Mouse (Mus musculus) large intestine, adult 2 months (tissue): ENCODE data around the gene Arrb1. TPM values are rescaled to one million over a fixed set of nuclear protein-coding genes. Genes with fewer than 3 reads are reported as not detected.
"Not testable (repeated sequence)": the region's sequence is repeated elsewhere in the genome, so short reads cannot be mapped to it uniquely, and the experiment has no call there.

ENCODE experiments used
- DNase-seq: peaks from one replicate; pipeline ENCODE4 v3.0.0-alpha.2; 2012; ENCODE audit warnings: low read depth, low spot score
- WGBS: fragments of 180-500 bp; shearing (Covaris S2); methylation state at CpG from one replicate; pipeline ENCODE4 v1.1.7; 2018; 5-methylcytosine and 5-hydroxymethylcytosine counted together
- polyA plus RNA-seq: library from polyadenylated mRNA; depleted of rRNA; stranded (reverse); fragments of >200 nt; gene quantifications from 2 replicates; pipeline ENCODE4 v1.2.3, GENCODE M21; 2012; rRNA removed

Gene Arrb1
- 59.2 and 113 TPM in 2 replicates for polyA plus RNA-seq

GRCm38 (mm10) chr7:99534901-99535735 lies at the start of gene Arrb1:
TSS of gene Arrb1 (plus strand) at chr7:99535466.
- WGBS = under 1% methylated on average over 66 of the region's 68 CpGs

DNA sequence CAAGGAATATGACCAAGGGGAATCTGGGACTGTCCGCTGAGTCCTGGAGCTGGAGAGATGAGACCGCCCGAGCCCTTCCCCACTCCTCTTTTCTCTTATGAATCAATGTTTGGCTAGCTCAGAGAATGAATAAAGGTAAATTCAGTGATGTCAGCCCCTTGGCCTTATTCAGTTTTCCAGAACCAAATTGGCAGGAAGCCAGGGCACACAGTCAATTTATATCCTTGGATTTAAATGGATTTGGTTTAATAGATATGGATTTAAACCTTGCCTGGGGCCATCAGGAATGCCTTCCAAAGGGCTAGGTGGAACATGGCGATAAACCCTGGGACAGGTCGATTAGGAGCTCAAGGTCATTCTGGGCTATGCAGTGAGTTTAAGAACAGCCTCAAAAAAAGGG lies 45.6 kb upstream of the Arrb1 start:
- 70% methylated on average over 5 of the region's 5 CpGs for WGBS
- no peak for DNase-seq

More at GRCm38 (mm10) chr7:99534901-99535735, at the start of gene Arrb1:
- DNase-seq = no peak

DNA sequence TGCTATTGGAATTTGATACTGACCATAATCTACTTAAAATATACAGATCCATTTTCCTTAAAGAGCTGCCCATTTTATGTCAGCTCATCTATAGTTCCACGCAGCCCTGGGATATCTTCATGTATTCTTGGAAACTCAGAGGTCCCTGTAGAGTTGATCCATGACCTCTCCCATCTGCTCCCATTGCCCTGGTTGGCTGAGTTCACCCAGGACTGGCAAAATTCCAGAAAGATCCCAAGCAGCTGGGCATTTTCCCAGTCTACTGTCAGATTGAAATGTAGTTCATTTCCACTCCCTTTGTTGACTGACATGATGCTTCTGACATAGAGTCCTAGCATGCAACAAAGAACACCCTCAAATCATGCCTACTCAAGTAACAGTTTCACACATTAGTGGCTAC lies 36.1 kb upstream of the Arrb1 start:
- 64% methylated on average over 1 of the region's 1 CpGs for WGBS
- no peak for DNase-seq

DNA sequence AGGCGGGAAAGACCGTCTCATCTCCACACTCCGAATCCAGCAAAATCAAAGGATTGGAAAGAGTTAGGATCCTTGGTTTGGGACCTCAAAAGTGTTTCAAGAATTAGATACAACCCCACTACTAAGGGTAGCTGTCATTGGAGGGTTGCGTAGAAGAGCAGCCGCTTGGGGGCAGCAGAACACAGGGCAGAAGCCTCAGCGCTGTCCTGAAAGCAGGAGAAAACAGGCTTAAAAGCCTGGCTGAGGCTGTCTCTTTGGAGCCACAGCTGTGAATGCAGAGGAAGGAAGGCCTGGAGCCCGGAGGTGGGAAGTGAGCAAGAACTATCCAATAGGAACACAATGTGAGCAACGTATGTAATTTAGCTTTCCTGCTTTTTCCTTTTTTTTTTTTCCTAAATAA lies 35.1 kb upstream of the Arrb1 start:
- no peak for DNase-seq
- WGBS = 6% methylated on average over 8 of the region's 8 CpGs

GRCm38 (mm10) chr7:99500655-99501054 lies 34.6 kb upstream of the Arrb1 start:
- no peak for DNase-seq
- WGBS = 59% methylated on average over 5 of the region's 5 CpGs

- 69% methylated on average over 1 of the region's 1 CpGs for WGBS
- no peak for DNase-seq
Observed at GRCm38 (mm10) chr7:99501148-99501547, 34.1 kb upstream of the Arrb1 start.

- DNase-seq = no peak
Observed at GRCm38 (mm10) chr7:99504556-99504955, 30.7 kb upstream of the Arrb1 start.

DNA sequence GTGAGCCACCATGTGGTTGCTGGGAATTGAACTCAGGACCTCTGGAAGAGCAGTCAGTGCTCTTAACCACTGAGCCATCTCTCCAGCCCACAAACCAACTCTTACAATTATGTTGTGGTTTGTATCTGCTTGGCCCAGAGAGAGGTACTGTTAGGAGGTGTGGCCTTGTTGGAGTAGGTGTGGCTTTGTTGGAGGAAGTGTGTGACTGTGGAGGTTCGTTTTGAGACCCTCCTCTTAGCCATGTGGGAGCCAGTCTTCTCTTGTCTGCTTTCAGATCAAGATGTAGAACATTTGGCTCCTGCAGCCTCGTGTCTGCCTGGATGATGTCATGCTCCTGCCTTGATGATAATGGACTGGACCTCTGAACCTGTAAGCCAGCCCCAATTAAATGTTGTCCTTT lies 27.1 kb upstream of the Arrb1 start:
- not testable (repeated sequence) for DNase-seq
- WGBS = 13% methylated on average over 2 of the region's 2 CpGs

GRCm38 (mm10) chr7:99510087-99510501 lies 25.2 kb upstream of the Arrb1 start:
- no peak for DNase-seq
- 11% methylated on average over 8 of the region's 8 CpGs for WGBS

- no peak for DNase-seq
- 87% methylated on average over 9 of the region's 9 CpGs for WGBS
Observed at GRCm38 (mm10) chr7:99516092-99516813, 19.0 kb upstream of the Arrb1 start.

DNA sequence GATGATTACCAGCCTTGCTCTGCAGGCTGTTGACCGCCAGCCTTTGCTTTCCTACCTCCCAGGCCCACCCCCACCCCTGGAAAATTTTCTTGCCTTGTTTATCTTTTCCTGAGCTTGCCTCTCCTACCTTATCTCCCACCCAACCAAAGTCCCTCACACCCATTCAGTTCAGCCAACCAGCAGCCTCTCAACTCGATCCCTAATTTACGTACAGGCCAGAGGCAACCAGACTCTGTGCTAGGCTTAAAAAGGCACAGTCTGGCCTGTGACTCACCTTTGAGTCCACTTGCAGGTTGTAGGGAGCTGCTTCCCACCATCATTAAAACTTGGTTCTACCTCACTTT lies 18.5 kb upstream of the Arrb1 start:
- DNase-seq = no peak

DNA sequence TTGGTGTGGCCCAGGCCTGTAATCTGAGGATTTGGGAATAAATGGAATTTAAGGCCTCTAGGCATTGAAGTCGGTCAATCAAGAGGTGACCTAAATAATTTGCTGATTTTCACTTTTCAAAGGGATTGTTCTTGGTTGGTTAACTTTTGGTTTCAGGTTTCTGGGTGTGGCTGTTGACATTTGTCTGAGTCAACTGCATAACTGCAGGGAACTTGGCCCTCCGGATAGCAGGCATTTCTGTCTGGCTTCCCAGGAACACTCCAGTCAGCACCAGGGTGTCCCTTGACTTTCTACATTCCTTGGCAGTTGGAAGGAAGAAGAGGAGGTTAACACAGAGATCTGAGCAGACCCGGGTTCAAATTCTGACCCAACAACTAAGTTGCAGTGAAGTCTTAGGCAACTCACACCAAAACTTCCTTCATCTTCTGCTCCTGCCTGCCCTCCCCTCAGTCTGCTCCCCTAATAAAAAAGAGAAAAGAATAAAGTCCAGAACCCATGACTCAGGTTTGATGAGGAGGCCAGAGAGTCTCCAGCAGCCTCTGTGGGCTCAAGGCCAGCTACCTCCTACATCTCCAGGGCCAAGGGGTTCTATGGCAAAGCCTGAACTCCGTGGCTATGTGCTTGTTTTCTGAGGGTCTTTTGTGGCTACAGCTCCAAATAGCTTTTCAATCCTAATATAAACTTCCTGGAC lies 16.2 kb upstream of the Arrb1 start:
- 21% methylated on average over 4 of the region's 4 CpGs for WGBS
- DNase-seq = no peak

More for the DNA sequence above, 18.5 kb upstream of the Arrb1 start:
- WGBS = 76% methylated on average over 3 of the region's 3 CpGs

- WGBS = 17% methylated on average over 8 of the region's 8 CpGs
- DNase-seq = no peak
Observed at GRCm38 (mm10) chr7:99523121-99523520, 12.1 kb upstream of the Arrb1 start.

DNA sequence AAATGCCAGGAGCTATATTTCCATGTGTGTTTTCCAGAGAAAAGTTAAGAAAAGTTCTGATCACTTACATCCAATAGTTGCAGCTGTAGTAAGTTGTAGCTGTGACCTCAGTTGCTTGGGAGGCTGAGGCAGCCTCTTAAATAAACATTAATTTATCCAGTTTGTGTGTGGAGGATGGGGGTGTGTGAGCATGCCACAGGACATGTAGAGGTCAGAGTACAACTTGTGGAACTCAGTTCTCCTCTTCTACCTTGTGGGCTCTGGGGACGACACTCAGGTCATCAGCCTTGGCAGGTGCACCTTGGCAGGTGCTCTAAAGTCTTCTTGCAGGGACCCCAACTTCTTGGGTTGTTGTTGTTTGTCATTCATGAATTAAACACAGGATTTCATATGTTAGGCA lies 11.4 kb upstream of the Arrb1 start:
- WGBS = 55% methylated on average over 1 of the region's 1 CpGs

DNA sequence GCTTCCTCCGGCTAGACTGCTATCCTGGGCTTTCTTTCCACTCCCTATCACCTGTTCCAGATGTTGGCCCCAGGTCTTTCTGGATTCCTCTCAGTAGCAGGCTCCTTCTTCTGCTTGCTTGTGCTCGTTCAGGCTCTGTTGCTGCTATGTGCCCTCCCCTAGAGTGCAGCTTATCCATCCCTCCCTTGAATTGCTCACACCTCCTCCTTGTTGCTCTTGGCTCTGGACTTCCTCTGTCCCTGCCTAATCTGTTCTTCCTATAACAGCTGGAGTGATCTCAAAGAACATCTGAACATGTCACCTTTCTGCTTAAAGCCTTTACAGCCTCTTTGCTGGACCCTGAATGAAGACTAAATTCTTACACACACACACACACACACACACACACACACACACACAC lies 6.7 kb upstream of the Arrb1 start:
- no peak for DNase-seq
- WGBS = 49% methylated on average over 2 of the region's 2 CpGs

More for the DNA sequence above, 11.4 kb upstream of the Arrb1 start:
- no peak for DNase-seq

DNA sequence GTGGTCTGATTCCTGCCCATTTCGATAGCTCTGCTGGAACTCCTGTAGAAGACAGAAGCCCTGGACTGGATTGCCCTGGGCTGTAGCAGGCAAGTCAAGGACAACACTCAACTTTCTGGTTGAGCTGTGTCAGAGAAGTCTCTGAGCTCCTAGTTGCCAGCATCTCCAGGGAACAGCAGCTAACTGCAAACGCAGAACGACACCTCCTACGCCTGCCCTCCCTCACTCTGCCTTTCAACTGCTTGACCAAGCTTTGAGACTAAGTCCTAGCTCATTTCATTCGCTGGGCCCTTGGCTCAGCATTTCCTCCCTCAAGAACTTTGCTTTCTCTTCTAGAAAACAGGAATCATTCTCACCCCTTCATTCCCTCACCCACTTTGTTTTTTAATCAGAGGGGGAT lies 5.9 kb upstream of the Arrb1 start:
- no peak for DNase-seq
- WGBS = 75% methylated on average over 5 of the region's 5 CpGs

DNA sequence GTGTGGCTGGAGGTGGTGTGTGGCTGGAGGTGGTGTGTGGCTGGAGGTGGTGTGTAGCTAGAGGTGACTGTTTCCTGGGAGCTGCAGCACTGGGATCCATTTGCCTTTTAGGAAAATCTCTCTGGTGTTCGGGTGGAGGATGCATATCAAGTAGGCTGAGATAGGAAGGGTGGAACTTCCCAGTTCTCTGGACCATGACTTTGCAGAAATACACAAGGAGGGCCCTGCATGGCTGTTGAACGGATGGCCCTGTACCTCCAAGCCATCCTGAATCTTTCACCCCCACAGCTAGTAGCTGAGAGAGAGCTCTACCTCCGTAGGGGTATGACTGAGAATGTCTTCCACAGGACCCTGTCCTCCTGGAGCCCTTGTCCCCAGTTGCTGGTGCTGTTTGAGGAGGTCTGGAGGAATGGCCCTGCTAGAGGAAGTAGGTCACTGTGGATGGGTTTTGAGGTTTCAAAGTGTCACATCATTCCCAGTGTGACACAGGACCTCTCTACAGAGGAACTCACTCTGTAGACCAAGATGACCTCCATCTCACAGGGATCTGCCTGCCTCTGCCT lies 3.8 kb upstream of the Arrb1 start:
- WGBS = 70% methylated on average over 3 of the region's 3 CpGs
- DNase-seq = no peak

DNA sequence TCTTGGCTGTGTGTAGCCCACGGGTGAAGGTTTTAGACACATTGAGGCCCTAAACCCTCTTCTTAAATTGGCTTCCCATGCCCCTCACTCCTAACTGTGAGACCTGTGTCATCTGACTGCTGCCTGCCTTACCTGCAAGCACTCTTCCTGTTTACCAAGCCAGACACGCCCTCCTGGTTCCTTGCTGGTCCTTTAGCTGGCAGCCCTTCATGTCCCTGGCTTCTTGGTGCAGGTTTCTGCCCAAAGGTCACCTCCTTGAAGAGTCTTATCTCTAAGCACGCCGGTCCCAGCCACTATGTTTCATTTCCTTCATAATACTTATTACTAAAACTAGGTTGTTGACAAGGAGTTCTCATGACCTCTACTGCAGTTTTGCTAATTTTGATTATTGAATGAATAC lies 2.7 kb upstream of the Arrb1 start:
- WGBS = 28% methylated on average over 4 of the region's 4 CpGs
- DNase-seq = no peak

GRCm38 (mm10) chr7:99533600-99533999 lies 1.7 kb upstream of the Arrb1 start:
- DNase-seq = no peak
- WGBS = 92% methylated on average over 7 of the region's 7 CpGs

DNA sequence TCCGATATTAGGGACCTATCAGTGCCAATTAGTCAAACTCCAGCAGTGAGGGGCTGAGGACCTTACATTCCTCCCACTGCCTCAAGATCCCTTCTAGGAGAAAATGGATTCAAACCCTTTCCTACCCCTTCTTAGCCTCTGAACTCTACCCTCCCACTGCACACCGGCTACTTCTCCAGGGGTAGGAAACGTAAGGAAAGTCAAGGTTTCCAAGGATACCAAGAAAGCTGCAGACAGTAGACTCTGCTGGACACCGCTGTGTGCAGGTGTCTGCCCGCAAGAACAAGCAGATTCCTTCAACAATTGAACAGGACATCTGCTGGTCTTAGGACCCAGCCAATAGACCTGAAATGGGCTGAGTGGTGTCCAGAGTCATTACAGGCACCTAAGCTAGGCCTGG lies 765 bp upstream of the Arrb1 start:
- 82% methylated on average over 5 of the region's 5 CpGs for WGBS
- no peak for DNase-seq
